Mouse (Mus musculus) heart, postnatal 0 days (tissue): Measurements from ENCODE around the gene Eif2b2.

Source experiments
- CTCF ChIP-seq: IDR thresholded peaks from 2 replicates; pipeline ENCODE4 v1.5.1; 2016; ENCODE audit warnings: antibody characterized with exemption, control low read depth, low read depth
- EP300 ChIP-seq: IDR thresholded peaks from 2 replicates; pipeline ENCODE4 v1.6.1; 2016; ENCODE audit warnings: antibody characterized with exemption, low read depth

- TF ChIP-seq CTCF (no peak), EP300 (no peak)
Measured at GRCm38 (mm10) chr12:85271132-85271842, 52.0 kb downstream of the Eif2b2 start.
